Mouse (Mus musculus): ENCODE measurements around the gene Arhgef15. TPM values are rescaled to one million over a fixed set of nuclear protein-coding genes. Genes with fewer than 3 reads are reported as not detected.
"Not testable (repeated sequence)": the region's sequence is repeated elsewhere in the genome, so short reads cannot be mapped to it uniquely, and the experiment has no call there.

The Arhgef15 gene
- polyA plus RNA-seq, 1 experiment from 2014 or later = 27.2 TPM

GRCm38 (mm10) chr11:68982639-68983369, 25.5 kb upstream of the Arhgef15 start:
- peaks cover 4% of the 10 kb centered on the region for H3K36me3 ChIP-seq (ENCODE audit: control insufficient read depth, insufficient read depth, low read length)
- H3K9ac ChIP-seq (ENCODE audit: low read depth, low read length) = no peak overlapping the region
- peak; percentile 61 for ATAC-seq
- H3K9me3 ChIP-seq (ENCODE audit: control insufficient read depth, low read length) = no peaks in the 10 kb centered on the region
- no peaks in the 10 kb centered on the region for H3K27me3 ChIP-seq (replicated peaks; ENCODE audit: control insufficient read depth, insufficient read depth, low read length)
- no peak overlapping the region for H3K27ac ChIP-seq (ENCODE audit: low read depth, low read length)
- WGBS = 35% methylated on average over 4 of the region's 4 CpGs
- no peak overlapping the region for H3K4me2 ChIP-seq (ENCODE audit: low read length)
- H3K4me3 ChIP-seq (ENCODE audit: low read length) = no peak overlapping the region
- no peaks in the 10 kb centered on the region for H3K4me1 ChIP-seq (ENCODE audit: control insufficient read depth, insufficient read depth, low read depth, low read length)

GRCm38 (mm10) chr11:68980919-68981318, 23.6 kb upstream of the Arhgef15 start:
- Histone ChIP-seq H3K9me3 (ENCODE audit: control insufficient read depth, low read length) (no peaks in the 10 kb centered on the region), H3K27ac (ENCODE audit: low read depth, low read length) (no peak overlapping the region), H3K9ac (ENCODE audit: low read depth, low read length) (no peak overlapping the region), H3K4me3 (ENCODE audit: low read length) (no peak overlapping the region), H3K4me1 (ENCODE audit: control insufficient read depth, insufficient read depth, low read depth, low read length) (no peaks in the 10 kb centered on the region), H3K36me3 (ENCODE audit: control insufficient read depth, insufficient read depth, low read length) (no peaks in the 10 kb centered on the region), H3K27me3 (replicated peaks; ENCODE audit: control insufficient read depth, insufficient read depth, low read length) (no peaks in the 10 kb centered on the region), H3K4me2 (ENCODE audit: low read length) (no peak overlapping the region)
- no peak for ATAC-seq
- 76% methylated on average over 3 of the region's 3 CpGs for WGBS

- H3K36me3 ChIP-seq (ENCODE audit: control insufficient read depth, insufficient read depth, low read length) = no peaks in the 10 kb centered on the region
- H3K27me3 ChIP-seq (replicated peaks; ENCODE audit: control insufficient read depth, insufficient read depth, low read length) = no peaks in the 10 kb centered on the region
- H3K9ac ChIP-seq (ENCODE audit: low read depth, low read length) = no peak overlapping the region
- no peaks in the 10 kb centered on the region for H3K9me3 ChIP-seq (ENCODE audit: control insufficient read depth, low read length)
- no peak overlapping the region for H3K4me2 ChIP-seq (ENCODE audit: low read length)
- WGBS = 67% methylated on average over 5 of the region's 5 CpGs
- H3K4me3 ChIP-seq (ENCODE audit: low read length) = no peak overlapping the region
- H3K4me1 ChIP-seq (ENCODE audit: control insufficient read depth, insufficient read depth, low read depth, low read length) = no peaks in the 10 kb centered on the region
- no peak overlapping the region for H3K27ac ChIP-seq (ENCODE audit: low read depth, low read length)
- ATAC-seq = no peak
These were observed 22.0 kb upstream of the Arhgef15 start for GRCm38 (mm10) chr11:68979320-68979733.

GRCm38 (mm10) chr11:68975601-68976000, 18.3 kb upstream of the Arhgef15 start:
- H3K36me3 ChIP-seq (ENCODE audit: control insufficient read depth, insufficient read depth, low read length) = no peaks in the 10 kb centered on the region
- H3K4me1 ChIP-seq (ENCODE audit: control insufficient read depth, insufficient read depth, low read depth, low read length) = peaks cover 6% of the 10 kb centered on the region; the same call in 1 of the 2 replicates
- 94% methylated on average over 1 of the region's 1 CpGs for WGBS
- H3K27ac ChIP-seq (ENCODE audit: low read depth, low read length) = no peak overlapping the region
- H3K4me3 ChIP-seq (ENCODE audit: low read length) = no peak overlapping the region
- no peak overlapping the region for H3K9ac ChIP-seq (ENCODE audit: low read depth, low read length)
- no peaks in the 10 kb centered on the region for H3K9me3 ChIP-seq (ENCODE audit: control insufficient read depth, low read length)
- ATAC-seq = no peak
- no peaks in the 10 kb centered on the region for H3K27me3 ChIP-seq (replicated peaks; ENCODE audit: control insufficient read depth, insufficient read depth, low read length)
- H3K4me2 ChIP-seq (ENCODE audit: low read length) = no peak overlapping the region

- peaks cover 6% of the 10 kb centered on the region; the same call in 1 of the 2 replicates for H3K4me1 ChIP-seq (ENCODE audit: control insufficient read depth, insufficient read depth, low read depth, low read length)
- no peak for ATAC-seq
- peak within 1 kb of the TSS; percentile 54; the same call in 1 of the 2 replicates for H3K9ac ChIP-seq (ENCODE audit: low read depth, low read length)
- WGBS = 81% methylated on average over 7 of the region's 7 CpGs
- H3K27me3 ChIP-seq (replicated peaks; ENCODE audit: control insufficient read depth, insufficient read depth, low read length) = no peaks in the 10 kb centered on the region
- H3K4me3 ChIP-seq (ENCODE audit: low read length) = peak within 1 kb of the TSS; percentile 46
- H3K9me3 ChIP-seq (ENCODE audit: control insufficient read depth, low read length) = no peaks in the 10 kb centered on the region
- no peak within 1 kb of the TSS for H3K27ac ChIP-seq (ENCODE audit: low read depth, low read length)
- H3K4me2 ChIP-seq (ENCODE audit: low read length) = peak within 1 kb of the TSS; percentile 73
- H3K36me3 ChIP-seq (ENCODE audit: control insufficient read depth, insufficient read depth, low read length) = no peaks in the 10 kb centered on the region
These were observed 17.8 kb upstream of the Arhgef15 start, which contains the start of gene Rangrf for GRCm38 (mm10) chr11:68975085-68975484. Rangrf (minus strand) TSS chr11:68975185.

- H3K9ac ChIP-seq (ENCODE audit: low read depth, low read length) = peak overlapping the region; percentile 54
- no peak for ATAC-seq
- WGBS = 31% methylated on average over 6 of the region's 6 CpGs
- H3K36me3 ChIP-seq (ENCODE audit: control insufficient read depth, insufficient read depth, low read length) = no peaks in the 10 kb centered on the region
- peak overlapping the region; percentile 46 for H3K4me3 ChIP-seq (ENCODE audit: low read length)
- no peak overlapping the region for H3K27ac ChIP-seq (ENCODE audit: low read depth, low read length)
- H3K9me3 ChIP-seq (ENCODE audit: control insufficient read depth, low read length) = no peaks in the 10 kb centered on the region
- H3K27me3 ChIP-seq (replicated peaks; ENCODE audit: control insufficient read depth, insufficient read depth, low read length) = no peaks in the 10 kb centered on the region
- H3K4me2 ChIP-seq (ENCODE audit: low read length) = peak overlapping the region; percentile 73
- H3K4me1 ChIP-seq (ENCODE audit: control insufficient read depth, insufficient read depth, low read depth, low read length) = peaks cover 6% of the 10 kb centered on the region; the same call in 1 of the 2 replicates
These were observed 16.8 kb upstream of the Arhgef15 start for GRCm38 (mm10) chr11:68974059-68974450.

GRCm38 (mm10) chr11:68973250-68974058, 16.2 kb upstream of the Arhgef15 start:
- H3K9ac ChIP-seq (ENCODE audit: low read depth, low read length) = peak overlapping the region; percentile 57
- peak overlapping the region; percentile 46 for H3K4me3 ChIP-seq (ENCODE audit: low read length)
- peak overlapping the region; percentile 73 for H3K4me2 ChIP-seq (ENCODE audit: low read length)
- H3K4me1 ChIP-seq (ENCODE audit: control insufficient read depth, insufficient read depth, low read depth, low read length); H3K27me3 ChIP-seq (replicated peaks; ENCODE audit: control insufficient read depth, insufficient read depth, low read length); H3K27ac ChIP-seq (ENCODE audit: low read depth, low read length); H3K9me3 ChIP-seq (ENCODE audit: control insufficient read depth, low read length); H3K36me3 ChIP-seq (ENCODE audit: control insufficient read depth, insufficient read depth, low read length): not testable (repeated sequence)
- under 1% methylated on average over 37 of the region's 38 CpGs for WGBS
- peak; percentile 90 for ATAC-seq

GRCm38 (mm10) chr11:68970232-68970631, 13.0 kb upstream of the Arhgef15 start:
- Histone ChIP-seq H3K27ac (ENCODE audit: low read depth, low read length) (no peak overlapping the region), H3K4me1 (ENCODE audit: control insufficient read depth, insufficient read depth, low read depth, low read length) (peaks cover 18% of the 10 kb centered on the region), H3K4me2 (ENCODE audit: low read length) (no peak overlapping the region), H3K27me3 (replicated peaks; ENCODE audit: control insufficient read depth, insufficient read depth, low read length) (no peaks in the 10 kb centered on the region), H3K9ac (ENCODE audit: low read depth, low read length) (no peak overlapping the region), H3K9me3 (ENCODE audit: control insufficient read depth, low read length) (no peaks in the 10 kb centered on the region), H3K36me3 (ENCODE audit: control insufficient read depth, insufficient read depth, low read length) (no peaks in the 10 kb centered on the region), H3K4me3 (ENCODE audit: low read length) (no peak overlapping the region)
- WGBS = 81% methylated on average over 4 of the region's 4 CpGs
- ATAC-seq = no peak

- ATAC-seq = no peak
- H3K4me3 ChIP-seq (ENCODE audit: low read length) = no peak overlapping the region
- 83% methylated on average over 11 of the region's 11 CpGs for WGBS
- H3K27ac ChIP-seq (ENCODE audit: low read depth, low read length) = no peak overlapping the region
- H3K4me1 ChIP-seq (ENCODE audit: control insufficient read depth, insufficient read depth, low read depth, low read length) = peaks cover 16% of the 10 kb centered on the region
- H3K9ac ChIP-seq (ENCODE audit: low read depth, low read length) = no peak overlapping the region
- no peaks in the 10 kb centered on the region for H3K9me3 ChIP-seq (ENCODE audit: control insufficient read depth, low read length)
- H3K4me2 ChIP-seq (ENCODE audit: low read length) = peak overlapping the region; percentile 95; the same call in 1 of the 2 replicates
- no peaks in the 10 kb centered on the region for H3K36me3 ChIP-seq (ENCODE audit: control insufficient read depth, insufficient read depth, low read length)
- no peaks in the 10 kb centered on the region for H3K27me3 ChIP-seq (replicated peaks; ENCODE audit: control insufficient read depth, insufficient read depth, low read length)
These were observed 11.5 kb upstream of the Arhgef15 start for GRCm38 (mm10) chr11:68968752-68969151.

Data from hindbrain, embryonic 16.5 days (tissue).